Mouse (Mus musculus) megakaryocyte, embryonic 14.5 days (primary cell): ENCODE data around the gene Zcchc8.

Source experiments
- FLI1 ChIP-seq: IDR thresholded peaks from 2 replicates; pipeline ENCODE4 v1.6.1; 2012; ENCODE audit warnings: low read length, inconsistent platforms, mixed read lengths
- GATA1 ChIP-seq: IDR thresholded peaks from 3 replicates; pipeline ENCODE4 v1.6.1; 2012; ENCODE audit warnings: mixed read lengths, low read length, inconsistent platforms, borderline replicate concordance

DNA sequence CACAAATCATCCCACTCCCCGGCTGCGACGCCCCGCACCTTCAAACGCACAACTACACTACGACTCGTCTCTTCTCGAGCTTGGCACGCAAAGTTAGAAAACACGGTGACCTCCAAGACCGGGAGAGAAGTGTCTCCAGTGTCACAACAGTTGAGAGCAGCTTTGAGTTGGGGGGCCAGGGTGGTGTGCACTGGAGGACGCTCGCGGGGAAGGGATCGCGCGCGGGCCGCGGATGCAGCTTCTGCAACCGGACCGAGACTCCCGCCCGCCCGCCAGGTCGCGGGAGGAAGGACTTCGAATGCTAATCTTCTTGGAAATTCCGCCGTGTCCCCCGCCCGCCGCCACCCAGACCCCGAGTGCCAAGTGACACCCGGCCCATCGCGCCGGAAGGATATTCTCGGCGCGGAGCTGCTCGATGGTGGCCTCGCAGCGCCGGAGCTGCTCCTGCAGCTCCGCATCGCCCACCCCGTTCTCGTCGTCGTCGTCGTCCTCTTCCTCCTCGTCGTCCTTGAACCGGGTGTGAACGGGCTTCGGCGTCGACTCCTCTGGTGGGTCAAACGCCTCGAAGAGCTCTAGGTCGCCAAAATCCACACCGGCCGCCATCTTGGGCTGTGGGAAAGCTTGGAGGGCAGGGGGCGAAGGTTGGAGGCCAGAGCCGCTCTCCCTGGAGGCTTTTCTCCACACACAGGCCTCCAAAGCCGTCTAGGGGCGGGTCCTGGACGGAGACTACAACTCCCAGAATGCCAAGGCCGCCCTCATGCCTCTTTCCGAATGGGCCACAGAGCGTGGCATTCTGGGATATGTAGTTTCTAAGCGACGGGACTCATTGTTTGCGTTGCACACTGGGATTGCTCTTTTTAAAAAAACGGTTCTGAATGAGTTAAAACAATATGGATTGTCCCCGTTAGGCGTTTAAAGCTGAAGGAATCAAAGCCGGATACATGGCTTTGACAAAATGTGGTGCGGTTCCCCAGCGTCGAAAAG, at the start of gene Zcchc8:
- TF ChIP-seq GATA1 (no peak), FLI1 (no peak)
